Mouse (Mus musculus) macrophage (primary cell): Measurements from ENCODE around the gene Syne3. TPM values are rescaled to one million over a fixed set of nuclear protein-coding genes. Genes with fewer than 3 reads are reported as not detected.

ENCODE experiments used
- H3K27ac ChIP-seq: fragments of 350-480 bp; formaldehyde crosslinking; 2 replicates; pipeline ENCODE4 v1.9.0; 2021
- H3K36me3 ChIP-seq: fragments of 350-480 bp; formaldehyde crosslinking; 2 replicates; pipeline ENCODE4 v1.9.0; 2021; ENCODE audit errors: inconsistent target
- H3K4me3 ChIP-seq: fragments of 350-480 bp; formaldehyde crosslinking; 2 replicates; pipeline ENCODE4 v1.9.0; 2021; ENCODE audit errors: inconsistent target
- H3K79me2 ChIP-seq: fragments of 350-480 bp; formaldehyde crosslinking; 2 replicates; pipeline ENCODE4 v1.9.0; 2021; ENCODE audit errors: inconsistent target
- WGBS: methylation state at CpG from one replicate; pipeline ENCODE4 v1.1.7; 2026; ENCODE audit warnings: inconsistent platforms; ENCODE audit not compliant: missing documents; 5-methylcytosine and 5-hydroxymethylcytosine counted together
- polyA plus RNA-seq: library from polyadenylated mRNA; stranded (reverse); fragments of 250-400 nt; gene quantifications from 3 replicates; pipeline ENCODE4 v1.2.4, GENCODE M21; 2018; ENCODE audit warnings: inconsistent platforms
- total RNA-seq, 78 experiments: library from RNA; depleted of rRNA; stranded (reverse); fragments of 250-400 nt; gene quantifications; 1 replicate in 9 of 78; 2 replicates in 24 of 78; 3 replicates in 43 of 78; 4 replicates in 2 of 78; pipeline ENCODE4 v1.2.4; 2018; ENCODE audit warnings: inconsistent platforms in 56 of 78

Syne3 gene
- total RNA-seq (2018; cell fraction: chromatin; rRNA removed): 100 to 1,000 TPM in 3 of 26 experiments, 10 to 100 TPM in 21, 1 to 10 TPM in 2; 9.1 to 309 (median 31.2) TPM
- 10 to 100 TPM in 13 of 26 experiments, 1 to 10 TPM in 13; 4.6 to 56.9 (median 12.5) TPM for total RNA-seq (2018; cell fraction: cytosol; rRNA removed)
- 100 to 1,000 TPM in 1 of 26 experiments, 10 to 100 TPM in 15, 1 to 10 TPM in 10; 6.6 to 122 (median 16.8) TPM for total RNA-seq (2018; cell fraction: nucleus; rRNA removed)
- polyA plus RNA-seq: 6.4 to 13.5 TPM (median 8.7 TPM) in 3 replicates

GRCm38 (mm10) chr12:105009370-105010212, at the start of gene Syne3:
Gene Syne3 (minus strand): TSS chr12:105009809.
- Histone ChIP-seq H3K27ac (peak within 1 kb of the TSS; percentile 78), H3K36me3 (no peaks in the 10 kb centered on the region), H3K79me2 (peaks cover 47% of the 10 kb centered on the region), H3K4me3 (peak within 1 kb of the TSS; percentile 62)
- WGBS: under 1% methylated on average over 50 of the region's 66 CpGs

- no peak overlapping the region for H3K27ac ChIP-seq
- no peaks in the 10 kb centered on the region for H3K79me2 ChIP-seq
- no peaks in the 10 kb centered on the region for H3K36me3 ChIP-seq
- no peak overlapping the region for H3K4me3 ChIP-seq
- WGBS: 92% methylated on average over 6 of the region's 6 CpGs
Measured at GRCm38 (mm10) chr12:105055308-105055707, 45.7 kb upstream of the Syne3 start.

- no peaks in the 10 kb centered on the region for H3K36me3 ChIP-seq
- H3K4me3 ChIP-seq: no peak overlapping the region
- WGBS: 93% methylated on average over 15 of the region's 15 CpGs
- H3K79me2 ChIP-seq: no peaks in the 10 kb centered on the region
- H3K27ac ChIP-seq: no peak overlapping the region
Measured at GRCm38 (mm10) chr12:105054041-105054440, 44.4 kb upstream of the Syne3 start.

GRCm38 (mm10) chr12:105050898-105051297, 41.3 kb upstream of the Syne3 start:
- H3K27ac ChIP-seq: no peak overlapping the region
- 12% methylated on average over 4 of the region's 4 CpGs for WGBS
- no peak overlapping the region for H3K4me3 ChIP-seq
- no peaks in the 10 kb centered on the region for H3K36me3 ChIP-seq
- no peaks in the 10 kb centered on the region for H3K79me2 ChIP-seq

- H3K27ac ChIP-seq: no peak overlapping the region
- no peak overlapping the region for H3K4me3 ChIP-seq
- H3K36me3 ChIP-seq: no peaks in the 10 kb centered on the region
- H3K79me2 ChIP-seq: no peaks in the 10 kb centered on the region
- WGBS: 85% methylated on average over 11 of the region's 12 CpGs
Measured at GRCm38 (mm10) chr12:105049813-105050212, 40.2 kb upstream of the Syne3 start.

- Histone ChIP-seq H3K36me3 (no peaks in the 10 kb centered on the region), H3K27ac (no peak overlapping the region), H3K4me3 (no peak overlapping the region), H3K79me2 (no peaks in the 10 kb centered on the region)
- 74% methylated on average over 17 of the region's 17 CpGs for WGBS
Measured at GRCm38 (mm10) chr12:105048301-105048863, 38.8 kb upstream of the Syne3 start.

GRCm38 (mm10) chr12:105044775-105045174, 35.2 kb upstream of the Syne3 start:
- peaks cover 3% of the 10 kb centered on the region; the same call in 1 of the 2 replicates for H3K79me2 ChIP-seq
- no peak overlapping the region for H3K4me3 ChIP-seq
- no peak overlapping the region for H3K27ac ChIP-seq
- peaks cover 19% of the 10 kb centered on the region; the same call in 1 of the 2 replicates for H3K36me3 ChIP-seq
- WGBS: 94% methylated on average over 9 of the region's 9 CpGs

- Histone ChIP-seq H3K4me3 (no peak overlapping the region), H3K79me2 (peaks cover 20% of the 10 kb centered on the region), H3K27ac (no peak overlapping the region), H3K36me3 (peaks cover 19% of the 10 kb centered on the region; the same call in 1 of the 2 replicates)
- 90% methylated on average over 5 of the region's 5 CpGs for WGBS
Measured at GRCm38 (mm10) chr12:105043081-105043480, 33.5 kb upstream of the Syne3 start.

GRCm38 (mm10) chr12:105040950-105041349, 31.3 kb upstream of the Syne3 start:
- peaks cover 41% of the 10 kb centered on the region for H3K79me2 ChIP-seq
- H3K27ac ChIP-seq: no peak overlapping the region
- H3K4me3 ChIP-seq: no peak overlapping the region
- 95% methylated on average over 7 of the region's 7 CpGs for WGBS
- peaks cover 19% of the 10 kb centered on the region; the same call in 1 of the 2 replicates for H3K36me3 ChIP-seq

GRCm38 (mm10) chr12:105039578-105040289, 30.1 kb upstream of the Syne3 start:
- no peak overlapping the region for H3K27ac ChIP-seq
- H3K36me3 ChIP-seq: peaks cover 19% of the 10 kb centered on the region; the same call in 1 of the 2 replicates
- H3K79me2 ChIP-seq: peaks cover 53% of the 10 kb centered on the region
- 87% methylated on average over 12 of the region's 12 CpGs for WGBS
- H3K4me3 ChIP-seq: no peak overlapping the region

GRCm38 (mm10) chr12:105038918-105039317, 29.3 kb upstream of the Syne3 start:
- H3K4me3 ChIP-seq: no peak overlapping the region
- H3K36me3 ChIP-seq: peaks cover 19% of the 10 kb centered on the region; the same call in 1 of the 2 replicates
- no peak overlapping the region for H3K27ac ChIP-seq
- H3K79me2 ChIP-seq: peaks cover 61% of the 10 kb centered on the region
- 82% methylated on average over 7 of the region's 7 CpGs for WGBS

GRCm38 (mm10) chr12:105038211-105038610, 28.6 kb upstream of the Syne3 start:
- peaks cover 19% of the 10 kb centered on the region; the same call in 1 of the 2 replicates for H3K36me3 ChIP-seq

GRCm38 (mm10) chr12:105034130-105034769, 24.6 kb upstream of the Syne3 start:
- Histone ChIP-seq H3K36me3 (peaks cover 9% of the 10 kb centered on the region; the same call in 1 of the 2 replicates), H3K27ac (no peak overlapping the region), H3K79me2 (peaks cover 90% of the 10 kb centered on the region), H3K4me3 (no peak overlapping the region)
- 87% methylated on average over 14 of the region's 14 CpGs for WGBS

More at GRCm38 (mm10) chr12:105038211-105038610, 28.6 kb upstream of the Syne3 start:
- no peak overlapping the region for H3K27ac ChIP-seq
- H3K79me2 ChIP-seq: peaks cover 68% of the 10 kb centered on the region
- H3K4me3 ChIP-seq: no peak overlapping the region
- 94% methylated on average over 11 of the region's 11 CpGs for WGBS
